Mouse (Mus musculus) midbrain, embryonic 13.5 days (tissue): Measurements from ENCODE around the gene Zfp966. TPM values are rescaled to one million over a fixed set of nuclear protein-coding genes. Genes with fewer than 3 reads are reported as not detected.
"Not testable (repeated sequence)": the region's sequence is repeated elsewhere in the genome, so short reads cannot be mapped to it uniquely, and the experiment has no call there.

Experiments
- ATAC-seq: fragments of 200-750 bp; cut with Nextera tagmentation; 2 replicates; pipeline ENCODE4 v1.8.0; 2017; ENCODE audit warnings: mild to moderate bottlenecking, moderate TSS enrichment, moderate library complexity
- H3K27ac ChIP-seq: fragments of 300-500 bp; sonication (generic); 2 replicates; pipeline ENCODE4 v1.5.1; 2015; ENCODE audit warnings: inconsistent platforms, mild to moderate bottlenecking, moderate library complexity
- H3K27me3 ChIP-seq: fragments of 300-500 bp; sonication (generic); 2 replicates; pipeline ENCODE4 v1.6.1; 2015; ENCODE audit warnings: mild to moderate bottlenecking, inconsistent platforms
- H3K36me3 ChIP-seq: fragments of 300-500 bp; sonication (generic); 2 replicates; pipeline ENCODE4 v1.6.1; 2015; ENCODE audit warnings: mild to moderate bottlenecking, inconsistent platforms
- H3K4me1 ChIP-seq: fragments of 300-500 bp; sonication (generic); replicated peaks from 2 replicates; pipeline ENCODE4 v1.6.1; 2015; ENCODE audit warnings: inconsistent platforms
- H3K4me2 ChIP-seq: fragments of 300-500 bp; sonication (generic); replicated peaks from 2 replicates; pipeline ENCODE4 v1.6.1; 2015; ENCODE audit warnings: moderate library complexity, mild to moderate bottlenecking, inconsistent platforms
- H3K4me3 ChIP-seq: fragments of 300-500 bp; sonication (generic); replicated peaks from 2 replicates; pipeline ENCODE4 v1.5.1; 2015; ENCODE audit warnings: mild to moderate bottlenecking, inconsistent platforms
- H3K9ac ChIP-seq: fragments of 300-500 bp; sonication (generic); replicated peaks from 2 replicates; pipeline ENCODE4 v1.6.1; 2015; ENCODE audit warnings: mild to moderate bottlenecking, inconsistent platforms
- H3K9me3 ChIP-seq: fragments of 300-500 bp; sonication (generic); 2 replicates; pipeline ENCODE4 v1.6.1; 2016; ENCODE audit warnings: mild to moderate bottlenecking, inconsistent platforms
- WGBS: fragments of 180-500 bp; shearing (Covaris S2); methylation state at CpG from one replicate; pipeline ENCODE4 v1.1.7; 2015; 5-methylcytosine and 5-hydroxymethylcytosine counted together
- polyA plus RNA-seq: library from polyadenylated mRNA; unstranded; fragments of >200 nt; fragmentation: Nextera tagmentation; extraction: Ambion mirVana; gene quantifications from 2 replicates; pipeline ENCODE4 v1.2.1, GENCODE M21; 2015

Zfp966 gene
- polyA plus RNA-seq: 2.8 TPM in 2 replicates

DNA sequence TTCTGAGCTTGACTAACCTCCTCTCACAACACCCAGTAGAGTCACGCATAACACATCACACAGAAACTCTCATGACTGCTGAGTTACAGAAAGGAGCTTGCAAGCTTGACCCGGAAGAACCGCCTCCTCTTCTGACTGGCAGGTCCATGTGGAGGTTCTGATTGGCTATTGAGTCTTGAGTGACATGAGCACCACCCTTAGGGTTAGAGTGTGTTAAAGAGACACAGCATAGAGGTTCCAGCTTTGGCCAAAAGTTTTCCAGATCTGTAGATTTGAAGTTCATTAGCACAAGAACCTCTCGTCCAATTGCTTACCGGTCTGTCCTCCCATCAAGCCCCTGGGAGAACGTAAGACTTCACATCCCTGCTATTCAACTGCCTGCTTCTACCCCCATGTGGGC lies at the start of gene Zfp966:
Gene Zfp966, minus strand, starts transcription at position 101 of the 400 bp plus-strand sequence.
- not testable (repeated sequence) for H3K4me1 ChIP-seq, H3K4me2 ChIP-seq, ATAC-seq, H3K4me3 ChIP-seq, H3K9ac ChIP-seq, H3K27ac ChIP-seq, H3K9me3 ChIP-seq, H3K27me3 ChIP-seq, H3K36me3 ChIP-seq
- no CpG with 5 or more reads among the region's 6 CpGs for WGBS

DNA sequence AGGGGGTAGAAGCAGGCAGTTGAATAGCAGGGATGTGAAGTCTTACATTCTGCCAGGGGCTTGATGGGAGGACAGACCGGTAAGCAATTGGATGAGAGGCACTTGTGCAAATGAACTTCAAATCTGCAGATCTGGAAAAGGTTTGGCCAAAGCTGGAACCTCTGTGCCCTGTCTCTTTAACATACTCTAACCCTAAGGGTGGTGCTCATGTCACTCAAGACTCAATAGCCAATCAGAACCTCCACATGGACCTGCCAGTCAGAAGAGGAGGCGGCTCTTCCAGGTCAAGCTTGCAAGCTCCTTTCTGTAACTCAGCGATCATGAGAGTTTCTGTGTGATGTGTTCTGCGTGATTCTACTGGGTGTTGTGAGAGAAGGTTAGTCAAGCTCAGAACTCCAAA lies 34.1 kb upstream of the Zfp966 start, which contains the start of gene Gm2026:
Gene Gm2026, plus strand, starts transcription at position 301 of the 400 bp plus-strand sequence.
- H3K36me3 ChIP-seq, H3K27me3 ChIP-seq, H3K27ac ChIP-seq, H3K9ac ChIP-seq, H3K4me3 ChIP-seq, H3K9me3 ChIP-seq, H3K4me2 ChIP-seq, ATAC-seq, H3K4me1 ChIP-seq: not testable (repeated sequence)
- no CpG with 5 or more reads among the region's 4 CpGs for WGBS

DNA sequence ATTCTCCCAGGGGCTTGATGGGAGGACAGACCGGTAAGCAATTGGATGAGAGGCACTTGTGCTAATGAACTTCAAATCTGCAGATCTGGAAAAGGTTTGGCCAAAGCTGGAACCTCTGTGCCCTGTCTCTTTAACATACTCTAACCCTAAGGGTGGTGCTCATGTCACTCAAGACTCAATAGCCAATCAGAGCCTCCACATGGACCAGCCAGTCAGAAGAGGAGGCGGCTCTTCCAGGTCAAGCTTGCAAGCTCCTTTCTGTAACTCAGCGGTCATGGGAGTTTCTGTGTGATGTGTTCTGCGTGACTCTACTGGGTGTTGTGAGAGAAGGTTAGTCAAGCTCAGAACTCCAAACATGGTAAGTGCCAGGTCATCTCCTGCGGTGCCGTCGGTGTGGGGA lies 61.9 kb downstream of the Zfp966 start, which contains the start of gene Gm6710:
Gene Gm6710, plus strand, starts transcription at position 196 of the 400 bp plus-strand sequence.
- not testable (repeated sequence) for ATAC-seq, H3K9ac ChIP-seq, H3K4me3 ChIP-seq, H3K4me2 ChIP-seq, H3K9me3 ChIP-seq, H3K36me3 ChIP-seq, H3K4me1 ChIP-seq, H3K27ac ChIP-seq, H3K27me3 ChIP-seq
- no CpG with 5 or more reads among the region's 7 CpGs for WGBS

Other genes starting within 250 kb of the Zfp966 start
- gene Zfp969, start 227.5 kb downstream of the Zfp966 start, polyA plus RNA-seq: 10.8 and 14.7 TPM in 2 replicates
- gene Gm2007, start 189.6 kb downstream of the Zfp966 start, polyA plus RNA-seq: not detected in 2 replicates
- 0.58 TPM in 1 of 2 replicates, not detected in the other for gene Gm14288, start 130.0 kb downstream of the Zfp966 start, polyA plus RNA-seq
- 24.8 and 28.9 TPM in 2 replicates for gene Gm6710, start 61.9 kb downstream of the Zfp966 start, polyA plus RNA-seq
- gene Gm2026, start 34.2 kb upstream of the Zfp966 start, polyA plus RNA-seq: 25.2 and 31.7 TPM in 2 replicates
- gene Gm2004, start 218.7 kb upstream of the Zfp966 start, polyA plus RNA-seq: 0.46 and 0.71 TPM in 2 replicates